Mouse (Mus musculus) left cerebral cortex, postnatal 36 days (tissue): ENCODE results near the gene Olfr270. TPM values are rescaled to one million over a fixed set of nuclear protein-coding genes. Genes with fewer than 3 reads are reported as not detected.

ENCODE experiments used
- DNase-seq, 2 experiments: peaks; one replicate each; pipeline ENCODE4 v3.0.0; 2021 to 2022; ENCODE audit warnings: low spot score in 2 of 2, mixed read lengths in 1 of 2
- intact Hi-C: fragments of 180-260 bp; cut with DNase I; formaldehyde crosslinking; loops from one replicate; pipeline ENCODE4 v1.15.1; 2025
- total RNA-seq, 2 experiments: library from RNA; stranded (reverse); gene quantifications; 2 replicates each; pipeline ENCODE4 v1.2.3; 2021

Olfr270 gene
- total RNA-seq, result not detected

GRCm38 (mm10) chr4:52964247-52964646 is at the start of gene Olfr270:
Gene Olfr270 (plus strand): TSS chr4:52964547.
- no peak for DNase-seq
- intact Hi-C loops, result no loop called here

DNA sequence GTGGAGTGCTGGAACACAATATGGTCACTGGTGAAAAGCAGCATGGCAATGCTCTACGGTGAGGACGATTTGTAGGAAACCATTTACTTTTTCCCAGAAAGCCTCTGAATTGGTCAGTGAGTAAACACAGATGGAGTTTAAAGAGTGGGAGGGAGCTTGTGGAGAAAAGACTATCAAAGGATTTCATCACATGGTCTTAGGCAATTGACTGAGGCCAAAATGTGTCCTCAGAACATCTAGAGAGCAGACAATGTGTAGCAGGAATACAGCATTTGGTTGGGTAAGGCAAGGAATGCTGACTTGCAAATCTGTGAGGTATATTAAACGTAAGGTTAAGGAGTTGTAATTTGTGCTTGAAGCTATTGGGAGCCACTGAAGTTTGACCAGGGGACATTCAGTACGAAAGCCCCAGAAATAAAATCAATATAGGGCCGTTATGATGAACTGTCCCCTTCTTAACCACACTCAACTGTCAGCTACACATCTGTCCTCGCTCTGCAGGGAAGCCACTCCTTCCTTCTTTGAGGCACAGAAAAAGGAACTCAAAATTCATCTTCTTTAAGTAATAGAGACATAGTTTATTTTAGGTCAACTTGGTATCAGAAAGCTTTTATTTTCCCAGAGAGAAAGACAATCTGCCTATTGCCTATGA is 47.6 kb upstream of the Olfr270 start:
- intact Hi-C loops, result no loop called here

GRCm38 (mm10) chr4:52917311-52917688 is 47.0 kb upstream of the Olfr270 start:
- DNase-seq, result no peak
- intact Hi-C loops, result no loop called here

More for the DNA sequence above, 47.6 kb upstream of the Olfr270 start:
- no peak for DNase-seq

DNA sequence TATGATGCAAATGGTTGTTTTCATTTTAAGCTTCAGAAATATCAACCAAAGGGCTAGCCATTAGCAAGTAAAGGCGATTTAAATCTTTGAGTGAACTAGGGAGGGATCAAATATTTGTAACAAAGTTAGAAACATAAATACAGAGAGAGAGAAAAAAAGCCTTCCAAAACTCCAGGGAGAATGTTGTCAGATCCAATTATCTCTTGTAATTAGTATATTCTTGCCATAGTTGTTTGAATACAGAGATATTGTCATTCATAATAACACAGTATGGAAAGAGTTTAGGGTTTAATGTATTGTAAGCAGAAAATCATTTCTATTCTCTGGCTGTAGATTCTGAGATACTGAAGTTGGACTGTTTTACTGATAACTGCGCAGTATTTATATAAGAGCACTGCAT is 45.3 kb upstream of the Olfr270 start, which contains the start of gene Olfr272:
TSS of gene Olfr272 (minus strand) at position 101 of the 400 bp plus-strand sequence.
- DNase-seq, result no peak
- intact Hi-C loops, result no loop called here

GRCm38 (mm10) chr4:52930480-52930879 is 33.9 kb upstream of the Olfr270 start:
- intact Hi-C loops, result no loop called here
- DNase-seq, result no peak

GRCm38 (mm10) chr4:52946665-52947064 is 17.7 kb upstream of the Olfr270 start:
- DNase-seq, result no peak
- intact Hi-C loops, result no loop called here

DNA sequence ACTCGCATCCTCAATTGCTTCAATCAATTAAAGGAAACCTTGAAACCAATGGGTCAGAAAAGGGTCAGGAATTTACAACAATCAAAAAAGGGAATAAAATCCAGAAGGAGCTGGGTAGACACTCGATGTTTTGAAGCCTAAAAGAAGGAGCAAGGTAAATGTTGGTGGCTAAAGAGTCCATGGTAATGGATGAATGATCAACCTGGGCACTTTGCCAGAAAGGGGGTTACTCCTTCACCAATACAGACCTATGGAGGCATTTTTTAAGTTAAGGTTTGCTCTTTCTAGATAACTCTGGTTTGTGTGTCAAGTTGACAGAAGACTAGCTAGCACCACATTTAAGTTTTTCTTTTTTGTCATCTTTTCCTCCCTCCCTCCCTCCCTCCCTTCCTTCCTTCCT is 15.3 kb upstream of the Olfr270 start:
- DNase-seq, result no peak
- intact Hi-C loops, result no loop called here

GRCm38 (mm10) chr4:52958693-52959092 is 5.7 kb upstream of the Olfr270 start:
- intact Hi-C loops, result no loop called here
- peak; percentile 42 to 54 for DNase-seq

DNA sequence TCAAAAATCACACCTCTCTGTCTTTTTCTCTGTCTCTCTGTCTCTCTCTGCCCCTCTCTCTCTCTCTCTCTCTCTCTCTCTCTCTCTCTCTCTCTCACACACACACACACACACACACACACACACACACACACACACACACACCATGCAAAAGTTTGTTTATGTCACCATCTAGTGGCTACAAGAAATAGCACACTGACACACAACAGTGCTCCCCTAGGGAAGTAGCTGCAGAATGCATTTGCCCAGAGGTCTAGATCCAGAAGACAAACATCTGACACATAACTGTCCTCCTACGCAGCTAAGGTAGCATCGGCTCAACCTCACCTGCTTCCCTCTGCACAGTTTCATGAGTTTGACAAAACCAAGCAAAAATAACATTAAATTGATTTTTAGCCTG is 20.9 kb downstream of the Olfr270 start:
- peak in 1 of 2 experiments; percentile 10 for DNase-seq
- intact Hi-C loops, result no loop called here

- no peak for DNase-seq
- intact Hi-C loops, result no loop called here
Measured at GRCm38 (mm10) chr4:52986266-52986665, 21.9 kb downstream of the Olfr270 start.

- no peak for DNase-seq
- intact Hi-C loops, result no loop called here
Measured at GRCm38 (mm10) chr4:52989248-52989647, 24.9 kb downstream of the Olfr270 start, which contains the start of gene Nipsnap3a. Gene Nipsnap3a (plus strand): TSS chr4:52989272.

DNA sequence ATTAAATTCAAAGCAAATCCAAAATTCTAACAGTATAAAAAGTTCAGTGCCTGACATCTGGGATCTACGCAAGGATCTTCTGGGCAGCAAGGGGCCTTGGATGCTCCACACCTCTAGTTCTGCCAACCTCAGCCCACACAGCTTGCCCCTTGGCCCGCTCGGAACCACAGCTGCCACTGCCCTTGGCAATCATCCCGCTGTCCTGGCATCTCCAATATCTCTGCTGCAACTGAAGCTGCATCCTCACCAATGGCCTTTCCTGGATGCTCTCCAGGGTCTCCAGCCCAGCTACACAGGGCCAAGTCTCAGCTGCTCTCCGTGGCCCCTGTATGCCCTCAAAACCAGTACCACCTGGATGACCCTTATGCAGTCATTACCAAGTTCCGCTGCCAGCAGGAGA is 35.1 kb downstream of the Olfr270 start:
- no peak for DNase-seq
- intact Hi-C loops, result no loop called here

- intact Hi-C loops, result no loop called here
- DNase-seq, result no peak
Measured at GRCm38 (mm10) chr4:53000154-53000553, 35.8 kb downstream of the Olfr270 start.

DNA sequence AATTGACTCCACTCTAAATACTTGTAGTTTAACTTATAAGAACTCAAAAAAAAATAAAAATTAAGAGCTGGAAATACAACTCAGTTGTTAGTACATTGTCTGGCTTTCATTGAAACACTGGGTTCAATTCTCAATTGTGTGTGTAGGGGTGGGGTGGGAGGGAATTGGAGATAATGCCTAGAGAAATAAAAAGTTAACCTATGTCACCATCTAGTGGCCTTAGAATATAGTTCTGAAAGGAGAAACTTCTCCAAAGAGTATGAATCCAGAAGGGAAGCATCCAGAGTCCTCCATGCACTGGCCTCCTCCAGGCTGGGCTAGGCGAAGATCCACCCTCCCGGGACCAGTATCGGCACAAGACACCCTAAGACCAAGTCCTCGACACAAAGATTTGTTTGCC is 44.8 kb downstream of the Olfr270 start:
- no peak for DNase-seq

DNA sequence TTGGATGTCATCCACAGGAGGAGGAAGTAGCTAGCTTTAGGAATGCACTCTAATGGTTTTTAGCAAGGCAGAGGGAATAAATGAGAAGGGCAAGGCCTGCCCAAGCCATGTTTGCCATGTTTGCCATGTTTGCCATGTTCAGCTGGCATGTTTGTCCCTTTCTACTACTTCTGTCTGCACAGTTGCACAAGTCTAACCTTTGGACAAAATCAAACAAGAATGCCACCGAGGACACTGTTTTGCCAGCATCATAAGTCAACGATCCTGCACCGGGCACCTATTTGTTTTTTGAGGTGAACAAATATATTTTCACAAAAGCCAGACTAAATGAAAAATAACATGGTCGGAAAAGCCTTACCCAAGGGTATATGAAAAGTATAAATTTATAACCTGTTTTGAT is 45.5 kb downstream of the Olfr270 start:
- DNase-seq, result no peak
- intact Hi-C loops, result no loop called here

More for the DNA sequence above, 44.8 kb downstream of the Olfr270 start:
- intact Hi-C loops, result no loop called here

- intact Hi-C loops, result no loop called here
Measured at GRCm38 (mm10) chr4:53011732-53012361, 47.5 kb downstream of the Olfr270 start, which contains the start of gene Nipsnap3b. Gene Nipsnap3b (plus strand): TSS chr4:53011880.

GRCm38 (mm10) chr4:53014421-53014820 is 50.1 kb downstream of the Olfr270 start:
- intact Hi-C loops, result no loop called here
- DNase-seq, result no peak

More at GRCm38 (mm10) chr4:53011732-53012361, 47.5 kb downstream of the Olfr270 start, which contains the start of gene Nipsnap3b:
- peak; percentile 93 to 94 for DNase-seq

GRCm38 (mm10) chr4:53015024-53015423 is 50.7 kb downstream of the Olfr270 start:
- DNase-seq, result no peak
- intact Hi-C loops, result no loop called here

- no peak for DNase-seq
- intact Hi-C loops, result no loop called here
Measured at GRCm38 (mm10) chr4:53018392-53018791, 54.0 kb downstream of the Olfr270 start.
